Mouse (Mus musculus) liver, postnatal 0 days (tissue): ENCODE measurements around the gene Letmd1. TPM values are rescaled to one million over a fixed set of nuclear protein-coding genes. Genes with fewer than 3 reads are reported as not detected.
A peak's percentile ranks its signal among the peaks of the same experiment; 100 is the strongest.

Experiments used
- ATAC-seq: fragments of 200-750 bp; cut with Nextera tagmentation; 2 replicates; pipeline ENCODE4 v1.8.0; 2017; ENCODE audit warnings: mild to moderate bottlenecking, moderate library complexity
- DNase-seq: peaks from one replicate; pipeline ENCODE4 v3.0.0-alpha.2; 2016
- H3K27ac ChIP-seq: fragments of 300-500 bp; sonication (generic); 2 replicates; pipeline ENCODE4 v1.5.1; 2014; ENCODE audit warnings: antibody characterized with exemption, moderate library complexity, mild to moderate bottlenecking, low read depth
- H3K27me3 ChIP-seq: fragments of 300-500 bp; sonication (generic); 2 replicates; pipeline ENCODE4 v1.6.1; 2014; ENCODE audit warnings: low read length, control low read depth, mixed read lengths; ENCODE audit not compliant: insufficient read depth
- H3K36me3 ChIP-seq: fragments of 300-500 bp; sonication (generic); replicated peaks from 2 replicates; pipeline ENCODE4 v1.6.1; 2014; ENCODE audit warnings: mild to moderate bottlenecking, control low read depth, low read length, moderate library complexity, mixed read lengths; ENCODE audit not compliant: insufficient read depth
- H3K4me1 ChIP-seq: fragments of 300-500 bp; sonication (generic); 2 replicates; pipeline ENCODE4 v1.6.1; 2014; ENCODE audit warnings: antibody characterized with exemption, mild to moderate bottlenecking, control low read depth; ENCODE audit not compliant: insufficient read depth
- H3K4me2 ChIP-seq: fragments of 300-500 bp; sonication (generic); 2 replicates; pipeline ENCODE4 v1.6.1; 2014; ENCODE audit warnings: low read depth, mild to moderate bottlenecking, low read length, moderate library complexity, mixed read lengths
- H3K4me3 ChIP-seq: fragments of 300-500 bp; sonication (generic); 2 replicates; pipeline ENCODE4 v1.5.1; 2014; ENCODE audit warnings: low read depth, low read length
- H3K9ac ChIP-seq: fragments of 300-500 bp; sonication (generic); replicated peaks from 2 replicates; pipeline ENCODE4 v1.6.1; 2014; ENCODE audit warnings: mild to moderate bottlenecking, moderate library complexity
- H3K9me3 ChIP-seq: fragments of 300-500 bp; sonication (generic); 2 replicates; pipeline ENCODE4 v1.6.1; 2016; ENCODE audit warnings: mild to moderate bottlenecking, control low read depth, low read length, mixed read lengths
- CTCF ChIP-seq: sonication (generic); IDR thresholded peaks from 2 replicates; pipeline ENCODE4 v1.5.1; 2016; ENCODE audit warnings: antibody characterized with exemption, low read depth
- EP300 ChIP-seq: IDR thresholded peaks from 2 replicates; pipeline ENCODE4 v1.6.1; 2016; ENCODE audit warnings: antibody characterized with exemption, low read depth, mild to moderate bottlenecking
- WGBS: fragments of 180-500 bp; shearing (Covaris S2); extraction: QIAGEN DNeasy Blood & Tissue Kit; methylation state at CpG from one replicate; pipeline ENCODE4 v1.1.7; 2014; ENCODE audit not compliant: insufficient replicate concordance; 5-methylcytosine and 5-hydroxymethylcytosine counted together
- polyA plus RNA-seq: library from polyadenylated mRNA; unstranded; fragments of >200 nt; fragmentation: Nextera tagmentation; extraction: Ambion mirVana; gene quantifications from 2 replicates; pipeline ENCODE4 v1.2.1, GENCODE M21; 2015

The Letmd1 gene
- polyA plus RNA-seq, 1 experiment from 2014 or later = 16.3 TPM

DNA sequence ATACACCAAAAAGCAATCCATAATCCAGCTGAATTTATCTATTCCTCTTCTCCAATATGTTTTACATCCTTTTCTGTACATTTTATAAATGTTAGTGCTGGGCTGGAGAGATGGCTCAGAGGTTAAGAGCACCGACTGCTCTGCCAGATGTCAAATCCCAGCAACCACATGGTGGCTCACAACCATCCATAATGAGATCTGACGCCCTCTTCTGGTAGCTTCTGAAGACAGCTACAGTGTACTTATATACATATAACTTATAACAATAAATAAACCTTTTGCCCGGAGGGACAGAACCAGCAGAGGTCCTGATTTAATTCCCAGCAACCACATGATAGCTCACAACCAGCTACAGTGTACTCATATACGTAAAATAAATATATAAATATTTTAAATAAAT is 20.3 kb upstream of the Letmd1 start:
- ATAC-seq (no peak), DNase-seq (no peak)
- peaks cover 7% of the 10 kb centered on the region for H3K4me1 ChIP-seq
- 83% methylated on average over 4 of the region's 4 CpGs for WGBS
- no peak overlapping the region for H3K27ac ChIP-seq
- no peaks in the 10 kb centered on the region for H3K9me3 ChIP-seq
- H3K36me3 ChIP-seq = no peaks in the 10 kb centered on the region
- no peak overlapping the region for H3K4me2 ChIP-seq
- 0 out of 2 replicates have a peak, but pooled peaks have one; percentile 15 for TF ChIP-seq CTCF
- no peak for TF ChIP-seq EP300
- H3K9ac ChIP-seq = no peak overlapping the region
- H3K27me3 ChIP-seq = no peaks in the 10 kb centered on the region
- no peak overlapping the region for H3K4me3 ChIP-seq

GRCm38 (mm10) chr15:100449495-100449894 is 19.3 kb upstream of the Letmd1 start:
- Histone ChIP-seq H3K4me2 (no peak overlapping the region), H3K4me3 (no peak overlapping the region), H3K9ac (no peak overlapping the region), H3K4me1 (no peaks in the 10 kb centered on the region), H3K9me3 (no peaks in the 10 kb centered on the region), H3K36me3 (no peaks in the 10 kb centered on the region), H3K27ac (no peak overlapping the region), H3K27me3 (no peaks in the 10 kb centered on the region)
- no peak for ATAC-seq
- WGBS = 90% methylated on average over 3 of the region's 3 CpGs
- DNase-seq = no peak
- TF ChIP-seq CTCF = no peak
- TF ChIP-seq EP300 = no peak

GRCm38 (mm10) chr15:100451245-100451644 is 17.6 kb upstream of the Letmd1 start:
- H3K36me3 ChIP-seq = no peaks in the 10 kb centered on the region
- no peaks in the 10 kb centered on the region for H3K9me3 ChIP-seq
- ATAC-seq (no peak), DNase-seq (no peak)
- no peaks in the 10 kb centered on the region for H3K4me1 ChIP-seq
- WGBS = 84% methylated on average over 16 of the region's 16 CpGs
- H3K27ac ChIP-seq = no peak overlapping the region
- TF ChIP-seq CTCF (no peak), EP300 (no peak)
- no peak overlapping the region for H3K4me3 ChIP-seq
- H3K9ac ChIP-seq = no peak overlapping the region; the same call in 1 of the 2 replicates
- no peaks in the 10 kb centered on the region for H3K27me3 ChIP-seq
- H3K4me2 ChIP-seq = no peak overlapping the region

GRCm38 (mm10) chr15:100452486-100452885 is 16.3 kb upstream of the Letmd1 start:
- WGBS = 70% methylated on average over 11 of the region's 11 CpGs
- H3K36me3 ChIP-seq = no peaks in the 10 kb centered on the region
- TF ChIP-seq CTCF = no peak
- no peak for TF ChIP-seq EP300
- no peaks in the 10 kb centered on the region for H3K27me3 ChIP-seq
- DNase-seq (no peak), ATAC-seq (no peak)
- no peak overlapping the region for H3K9ac ChIP-seq
- no peak overlapping the region for H3K27ac ChIP-seq
- no peaks in the 10 kb centered on the region for H3K9me3 ChIP-seq
- H3K4me1 ChIP-seq = no peaks in the 10 kb centered on the region
- H3K4me2 ChIP-seq = no peak overlapping the region
- H3K4me3 ChIP-seq = no peak overlapping the region

DNA sequence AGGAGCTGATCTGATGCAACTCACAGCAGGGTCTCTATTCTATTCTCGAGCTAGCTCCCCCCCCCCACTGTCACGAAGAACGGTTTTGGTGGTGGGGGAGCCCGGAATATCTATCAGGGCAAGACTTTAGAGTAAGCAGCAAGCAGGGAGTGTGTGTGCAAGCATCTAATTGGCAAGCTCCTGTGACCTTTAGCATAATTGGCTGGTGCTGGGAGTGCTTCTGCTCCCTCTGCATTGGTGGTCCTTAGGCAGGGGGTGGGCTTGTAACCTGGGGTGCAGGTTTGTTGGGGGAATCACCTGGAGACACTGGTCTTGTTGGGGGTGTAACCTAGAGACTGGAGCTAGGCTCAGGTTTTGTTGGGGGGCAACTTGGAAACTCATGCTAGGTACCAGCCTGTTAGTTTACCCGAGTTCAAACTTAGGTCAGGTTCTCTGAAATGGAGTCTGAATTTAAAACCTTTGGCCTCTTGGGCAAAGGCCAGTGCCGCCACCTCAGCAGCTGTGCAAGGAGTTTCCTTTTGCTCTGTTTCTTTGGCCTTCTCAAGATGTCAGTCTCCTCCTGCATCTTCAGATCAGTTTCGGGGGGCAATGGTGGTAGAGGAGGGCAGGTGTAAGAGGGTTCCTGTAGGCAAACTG is 12.3 kb upstream of the Letmd1 start:
- no peak for DNase-seq
- no peaks in the 10 kb centered on the region for H3K9me3 ChIP-seq
- no peak overlapping the region for H3K4me2 ChIP-seq
- 71% methylated on average over 7 of the region's 7 CpGs for WGBS
- H3K27me3 ChIP-seq = no peaks in the 10 kb centered on the region
- no peak for TF ChIP-seq EP300
- no peak for TF ChIP-seq CTCF
- H3K4me1 ChIP-seq = peaks cover 11% of the 10 kb centered on the region
- H3K27ac ChIP-seq = no peak overlapping the region
- no peak overlapping the region for H3K4me3 ChIP-seq
- no peak for ATAC-seq
- H3K36me3 ChIP-seq = no peaks in the 10 kb centered on the region
- H3K9ac ChIP-seq = no peak overlapping the region

DNA sequence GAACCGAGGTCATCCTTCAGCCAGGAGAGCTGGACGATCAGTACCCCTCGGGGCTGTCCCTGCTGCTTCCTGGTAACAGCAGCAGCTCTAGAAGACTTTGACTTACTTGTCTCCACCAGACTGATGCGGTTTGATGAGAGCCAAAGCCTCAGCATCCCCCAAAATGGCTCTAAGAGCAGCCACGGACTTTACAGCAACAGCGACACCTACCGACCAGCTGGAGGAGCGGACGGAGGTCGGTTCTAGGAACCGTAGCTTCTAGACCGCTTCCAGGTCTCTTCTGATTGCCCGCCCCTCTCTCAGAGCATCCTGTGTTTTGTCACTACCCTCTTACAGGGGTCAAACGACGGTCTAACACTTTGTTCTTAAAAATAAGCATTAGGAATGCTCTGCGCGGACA is 11.5 kb upstream of the Letmd1 start:
- no peak overlapping the region for H3K4me3 ChIP-seq
- H3K9ac ChIP-seq = no peak overlapping the region
- ATAC-seq (peak; percentile 56), DNase-seq (peak; percentile 87)
- no peaks in the 10 kb centered on the region for H3K36me3 ChIP-seq
- TF ChIP-seq EP300 = no peak
- peak; percentile 98 for TF ChIP-seq CTCF
- H3K27ac ChIP-seq = no peak overlapping the region
- no peaks in the 10 kb centered on the region for H3K27me3 ChIP-seq
- H3K4me2 ChIP-seq = peak overlapping the region; percentile 43; the same call in 1 of the 2 replicates
- WGBS = 7% methylated on average over 17 of the region's 17 CpGs
- H3K9me3 ChIP-seq = no peaks in the 10 kb centered on the region
- H3K4me1 ChIP-seq = peaks cover 11% of the 10 kb centered on the region
